Mouse (Mus musculus): ENCODE measurements at regions not wholly inside any gene's neighbourhood (a gene's known extent, or its start where the extent isn't known, plus 50 kb on each side); places are given as distances from the start of the nearest gene placed in this dataset.

GRCm38 (mm10) chr4:69973566-69973965 lies 436.7 kb downstream of the Cdk5rap2 start:
- TF ChIP-seq CTCF (conservative IDR thresholded peaks at IDR 0.05; ENCODE audit: insufficient read depth, insufficient read length, low read depth, low read length) = no peak
- TF ChIP-seq POLR2A (IDR thresholded peaks at IDR 0.05; ENCODE audit: low read depth, low read length) = no peak

Data from kidney, adult 2 months (tissue).